Comparison of ENCODE assay signal across 25 mouse cellular contexts in genomic region chr17:75453639-75454038, GRCm38 (mm10).
"Had no signal": no experiment of that assay in that cellular context is flagged by ENCODE, and none has a peak within 500 bp of the region (broad histone marks: within the 10 kb centered on the region; RNA-seq: fewer than 3 reads in every experiment).

No protein-coding gene starts in this region.

- H3K4me3 ChIP-seq: gastrocnemius, adult 2 months; heart, adult 2 months; heart, embryonic 13.5 days; heart, embryonic 15.5 days; hindbrain, embryonic 13.5 days; hindbrain, embryonic 15.5 days; kidney, embryonic 15.5 days; limb, embryonic 13.5 days; limb, embryonic 15.5 days; liver, embryonic 12.5 days had no signal

- DNase-seq: gastrocnemius, adult 2 months; gastrocnemius, postnatal 14 days; gastrocnemius, postnatal 36 days; heart, adult 11 months; heart, adult 2 months; heart, postnatal 14 days; heart, postnatal 36 days; kidney, adult 11 months; kidney, adult 2 months; kidney, adult 9 months; kidney, postnatal 14 days; kidney, postnatal 36 days; layer of hippocampus, adult 9-11 months; layer of hippocampus, postnatal 36 days; left cerebral cortex, postnatal 4 days had no signal

- H3K27ac ChIP-seq: heart, adult 2 months; heart, embryonic 13.5 days; heart, embryonic 15.5 days; hindbrain, embryonic 13.5 days; hindbrain, embryonic 15.5 days; hindbrain, postnatal 0 days; kidney, embryonic 15.5 days; kidney, postnatal 0 days; limb, embryonic 13.5 days; limb, embryonic 15.5 days; liver, embryonic 12.5 days had no signal

- H3K4me1 ChIP-seq: heart, embryonic 15.5 days; hindbrain, embryonic 13.5 days; hindbrain, embryonic 15.5 days; kidney, embryonic 15.5 days; limb, embryonic 13.5 days; limb, embryonic 15.5 days; liver, embryonic 12.5 days had no signal

- H3K9me3 ChIP-seq: heart, embryonic 13.5 days; heart, embryonic 15.5 days; hindbrain, embryonic 13.5 days; hindbrain, embryonic 15.5 days; kidney, embryonic 15.5 days; limb, embryonic 13.5 days; limb, embryonic 15.5 days; liver, embryonic 12.5 days had no signal

- H3K9ac ChIP-seq: heart, embryonic 13.5 days; heart, embryonic 15.5 days; hindbrain, embryonic 13.5 days; hindbrain, embryonic 15.5 days; kidney, embryonic 15.5 days; limb, embryonic 13.5 days; limb, embryonic 15.5 days; liver, embryonic 12.5 days had no signal

- H3K36me3 ChIP-seq: heart, embryonic 13.5 days; heart, embryonic 15.5 days; hindbrain, embryonic 13.5 days; hindbrain, embryonic 15.5 days; kidney, embryonic 15.5 days; limb, embryonic 13.5 days; limb, embryonic 15.5 days; liver, embryonic 12.5 days had no signal
